Mouse (Mus musculus) G1E (cell line): Measurements from ENCODE around the gene Fndc7. TPM values are rescaled to one million over a fixed set of nuclear protein-coding genes. Genes with fewer than 3 reads are reported as not detected.

Source experiments
- ATAC-seq: 2 replicates; pipeline ENCODE4 v1.8.0; 2016; ENCODE audit warnings: mild to moderate bottlenecking; ENCODE audit not compliant: insufficient number of reproducible peaks, poor library complexity, low FRiP score, severe bottlenecking; ENCODE audit errors: extremely low read depth
- DNase-seq: peaks from one replicate; pipeline ENCODE4 v3.0.0; 2012; ENCODE audit warnings: low spot score
- H3K27me3 ChIP-seq: 2 replicates; pipeline ENCODE4 v1.6.1; 2012; ENCODE audit warnings: mild to moderate bottlenecking, low read length, inconsistent platforms; ENCODE audit not compliant: insufficient read depth
- H3K36me3 ChIP-seq: replicated peaks from 2 replicates; pipeline ENCODE3; 2012; ENCODE audit warnings: mild to moderate bottlenecking, inconsistent platforms
- H3K4me1 ChIP-seq: 2 replicates; pipeline ENCODE4 v1.6.1; 2012; ENCODE audit warnings: low read depth, low read length, inconsistent platforms, mixed read lengths; ENCODE audit not compliant: insufficient read depth
- H3K4me3 ChIP-seq: 2 replicates; pipeline ENCODE4 v1.5.1; 2012; ENCODE audit warnings: low read depth, mild to moderate bottlenecking, inconsistent platforms, low read length, moderate library complexity, mixed read lengths
- H3K9me3 ChIP-seq: replicated peaks from 2 replicates; pipeline ENCODE4 v1.6.1; 2012; ENCODE audit warnings: inconsistent platforms
- CTCF ChIP-seq: IDR thresholded peaks from 2 replicates; pipeline ENCODE4 v1.5.1; 2012; ENCODE audit warnings: low read depth, low read length, inconsistent platforms, mixed read lengths
- GATA1 ChIP-seq: IDR thresholded peaks from 2 replicates; pipeline ENCODE4 v1.6.1; 2012; ENCODE audit warnings: borderline replicate concordance, low read length, inconsistent platforms, mixed read lengths
- GATA2 ChIP-seq: IDR thresholded peaks from 2 replicates; pipeline ENCODE4 v1.6.1; 2012; ENCODE audit warnings: low read depth, low read length, inconsistent platforms, borderline replicate concordance
- POLR2AphosphoS5 ChIP-seq: IDR thresholded peaks from 2 replicates; pipeline ENCODE4 v1.6.1; 2012; ENCODE audit warnings: low read depth, low read length, inconsistent platforms; ENCODE audit not compliant: insufficient replicate concordance
- TAL1 ChIP-seq: conservative IDR thresholded peaks from 2 replicates; pipeline ENCODE4 v1.6.1; 2012; ENCODE audit warnings: low read depth, low read length, inconsistent platforms, mixed read lengths
- polyA plus RNA-seq: library from polyadenylated mRNA; stranded (reverse); fragments of >175 nt; gene quantifications from 2 replicates; pipeline ENCODE4 v1.2.3, GENCODE M21; 2012
- total RNA-seq, 2 experiments: library from RNA; stranded (forward) in 1 of 2; stranded (reverse) in 1 of 2; fragments of 200-1000 nt in 1 of 2; fragments of >200 nt in 1 of 2; fragmentation: Nextera tagmentation in 1 of 2; gene quantifications; 2 replicates each; pipeline ENCODE4 v1.2.3; 2014 to 2017

The Fndc7 gene
- total and polyA plus RNA-seq, 3 experiments = 0.16 TPM; not detected in 2

DNA sequence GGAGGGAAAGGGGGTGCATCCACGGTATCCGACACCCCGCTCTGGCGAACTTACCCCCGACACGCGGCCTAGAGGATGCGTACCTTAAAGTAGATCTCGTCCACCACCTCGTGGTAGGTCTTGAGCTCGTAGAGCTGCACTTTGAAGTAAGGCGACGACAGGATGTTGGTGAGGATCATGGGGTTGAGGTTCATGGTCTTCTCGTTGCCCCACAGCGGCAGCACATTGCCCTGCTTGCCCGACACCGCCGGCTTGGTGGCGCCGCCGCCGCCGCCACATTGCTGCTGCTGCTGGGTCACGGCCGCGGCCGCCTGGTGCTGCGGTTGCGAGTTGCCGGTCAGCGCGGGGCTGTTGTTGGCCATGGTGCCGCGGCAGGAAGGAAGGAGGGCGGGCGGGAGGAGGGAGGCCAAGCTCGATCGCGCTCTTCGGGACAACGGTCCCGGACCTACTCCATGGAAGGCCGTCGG lies 21.3 kb upstream of the Fndc7 start:
- Histone ChIP-seq H3K27me3 (no peaks in the 10 kb centered on the region), H3K4me3 (peak overlapping the region; percentile 93), H3K4me1 (peaks cover 16% of the 10 kb centered on the region), H3K9me3 (no peaks in the 10 kb centered on the region), H3K36me3 (peaks cover 32% of the 10 kb centered on the region)
- TF ChIP-seq TAL1 = no peak
- no peak for TF ChIP-seq GATA2
- no peak for TF ChIP-seq CTCF
- no peak for TF ChIP-seq GATA1
- no peak for TF ChIP-seq POLR2AphosphoS5
- peak; percentile 42 for ATAC-seq
- DNase-seq = peak; percentile 35

DNA sequence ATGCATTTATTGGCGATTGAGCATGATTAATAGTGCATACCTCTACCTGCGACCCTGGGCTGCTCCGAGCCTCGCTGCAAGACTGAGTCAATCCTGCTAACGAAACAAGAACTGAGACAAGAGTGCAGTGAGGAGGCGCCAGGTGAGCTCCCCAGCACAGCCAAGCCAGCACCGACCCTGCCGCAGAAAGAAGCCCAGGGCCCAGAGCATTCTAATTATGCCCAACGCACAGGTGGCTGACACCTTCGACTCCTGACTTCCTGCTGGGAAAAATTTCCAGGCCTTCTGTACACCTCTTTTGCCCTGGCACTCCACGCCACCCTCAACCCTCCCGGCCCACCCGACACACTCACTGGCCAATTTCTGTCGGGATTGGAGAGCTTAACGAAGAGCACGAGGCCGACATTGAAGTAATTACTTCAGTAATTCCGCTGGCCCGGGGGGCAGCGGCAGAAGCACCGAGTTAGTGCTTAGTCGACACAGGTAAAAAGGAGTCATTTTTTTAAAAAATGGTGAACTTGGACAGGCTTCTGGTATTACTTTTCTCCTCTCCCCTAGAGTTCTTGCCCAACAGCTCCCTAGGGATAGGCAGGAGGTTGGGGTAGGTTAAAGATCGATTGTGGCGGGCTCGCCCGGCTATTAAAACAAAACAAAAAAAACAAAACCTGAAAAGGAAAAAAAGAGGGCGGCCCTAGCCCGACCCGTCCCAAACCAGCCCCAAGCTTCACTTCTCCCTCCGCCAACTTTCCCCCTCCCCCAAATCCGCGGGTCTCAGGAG lies 20.7 kb upstream of the Fndc7 start:
- ATAC-seq = no peak
- no peak for DNase-seq
- H3K9me3 ChIP-seq = no peaks in the 10 kb centered on the region
- H3K4me3 ChIP-seq = peak overlapping the region; percentile 93
- TF ChIP-seq GATA1 = no peak
- no peak for TF ChIP-seq POLR2AphosphoS5
- TF ChIP-seq GATA2 = no peak
- TF ChIP-seq TAL1 = no peak
- TF ChIP-seq CTCF = no peak
- peaks cover 39% of the 10 kb centered on the region for H3K36me3 ChIP-seq
- no peaks in the 10 kb centered on the region for H3K27me3 ChIP-seq
- H3K4me1 ChIP-seq = peaks cover 18% of the 10 kb centered on the region

DNA sequence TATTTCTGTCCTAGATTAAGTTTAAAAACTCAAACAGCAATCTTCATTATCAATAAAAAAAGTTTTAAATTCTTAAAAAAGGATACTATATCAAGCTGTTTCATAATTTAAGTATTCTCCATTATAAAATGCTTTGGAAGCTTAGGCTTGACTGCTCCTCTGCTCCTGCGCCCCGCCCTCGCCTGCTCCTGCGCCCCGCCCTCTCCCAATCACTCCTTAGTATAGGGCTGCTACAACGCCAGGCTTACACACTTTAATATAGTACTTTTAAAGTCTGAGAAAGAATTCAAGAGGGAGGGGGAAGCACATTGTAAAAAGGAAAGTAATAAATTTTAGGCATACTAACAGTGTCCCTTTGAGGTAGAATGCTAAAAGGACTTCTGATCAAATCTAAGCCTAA lies 13.1 kb upstream of the Fndc7 start:
- Histone ChIP-seq H3K4me3 (no peak overlapping the region), H3K4me1 (peaks cover 9% of the 10 kb centered on the region; the same call in 1 of the 2 replicates), H3K27me3 (0 out of 2 replicates have a peak, but pooled peaks cover 2% of the 10 kb centered on the region), H3K36me3 (peaks cover 76% of the 10 kb centered on the region), H3K9me3 (peaks cover 6% of the 10 kb centered on the region)
- DNase-seq (no peak), ATAC-seq (no peak)
- TF ChIP-seq TAL1 = no peak
- TF ChIP-seq GATA2 = no peak
- no peak for TF ChIP-seq CTCF
- TF ChIP-seq GATA1 = no peak
- no peak for TF ChIP-seq POLR2AphosphoS5

DNA sequence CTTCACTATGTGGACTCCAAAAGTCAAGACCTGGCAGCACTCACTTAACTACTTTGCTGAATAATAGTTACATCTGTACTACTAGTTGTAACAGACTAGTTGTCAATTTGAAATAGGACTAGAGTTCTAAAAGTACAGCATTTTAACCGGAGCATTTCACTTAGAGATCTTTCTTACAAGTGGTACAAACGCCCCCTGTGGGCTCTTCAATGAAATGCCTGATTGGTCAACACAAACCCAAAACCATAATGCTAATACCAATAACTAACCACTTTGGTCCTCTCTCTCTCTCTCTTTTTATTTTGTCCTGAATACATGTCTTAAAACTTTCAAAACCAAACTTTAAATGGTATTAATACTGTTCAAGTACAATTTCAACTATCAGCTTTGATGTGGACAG lies 12.2 kb upstream of the Fndc7 start:
- TF ChIP-seq TAL1 (no peak), POLR2AphosphoS5 (no peak), GATA2 (no peak), CTCF (no peak), GATA1 (no peak)
- DNase-seq = no peak
- H3K36me3 ChIP-seq = peaks cover 67% of the 10 kb centered on the region

DNA sequence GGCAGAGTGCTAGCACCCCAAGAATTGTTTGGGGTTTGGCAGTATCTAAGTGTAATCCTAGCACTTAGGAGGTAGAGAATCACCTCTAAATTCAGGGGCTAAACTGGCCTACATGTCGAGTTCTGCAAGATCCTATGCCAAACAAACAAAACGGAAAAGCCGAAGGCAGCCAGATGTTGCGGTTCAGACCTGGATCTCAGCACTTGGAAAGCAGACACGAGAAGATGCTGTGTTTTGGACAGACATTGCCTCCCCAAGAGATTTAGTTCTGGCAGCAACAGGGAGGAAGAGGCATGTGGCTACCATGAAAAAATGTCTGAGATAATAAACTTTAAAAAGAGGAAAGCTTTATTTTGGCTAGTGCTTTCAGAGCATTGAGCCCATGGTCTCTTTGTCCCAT lies 10.9 kb upstream of the Fndc7 start:
- Histone ChIP-seq H3K9me3 (peaks cover 6% of the 10 kb centered on the region), H3K4me3 (no peak overlapping the region), H3K36me3 (peaks cover 54% of the 10 kb centered on the region), H3K4me1 (peaks cover 6% of the 10 kb centered on the region; the same call in 1 of the 2 replicates), H3K27me3 (0 out of 2 replicates have a peak, but pooled peaks cover 2% of the 10 kb centered on the region)
- no peak for ATAC-seq
- TF ChIP-seq GATA1 = no peak
- no peak for TF ChIP-seq GATA2
- TF ChIP-seq POLR2AphosphoS5 = no peak
- no peak for TF ChIP-seq CTCF
- TF ChIP-seq TAL1 = no peak
- no peak for DNase-seq

More for the DNA sequence above, 12.2 kb upstream of the Fndc7 start:
- H3K4me1 ChIP-seq = peaks cover 8% of the 10 kb centered on the region; the same call in 1 of the 2 replicates
- peaks cover 6% of the 10 kb centered on the region for H3K9me3 ChIP-seq
- no peak for ATAC-seq
- 0 out of 2 replicates have a peak, but pooled peaks cover 2% of the 10 kb centered on the region for H3K27me3 ChIP-seq
- H3K4me3 ChIP-seq = no peak overlapping the region

DNA sequence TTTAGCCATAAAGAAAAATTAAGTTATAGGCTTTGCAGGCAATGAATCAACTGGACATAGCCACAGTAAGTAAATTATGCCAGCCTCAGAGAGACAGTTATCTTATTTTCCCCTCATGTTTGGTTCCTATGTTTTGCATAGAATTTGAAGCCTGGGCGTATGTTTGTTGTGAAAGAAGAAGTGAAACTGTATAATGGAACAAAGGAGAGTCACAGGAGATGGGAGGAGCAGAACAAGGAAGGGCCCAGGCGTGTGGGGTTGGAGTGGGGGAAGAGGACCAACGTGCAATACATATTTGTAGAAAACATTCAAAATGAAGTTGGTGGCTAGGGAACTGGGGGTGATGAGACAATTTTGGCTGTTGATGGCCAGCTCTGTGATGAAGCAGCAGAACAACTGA lies 10.3 kb upstream of the Fndc7 start:
- peaks cover 6% of the 10 kb centered on the region; the same call in 1 of the 2 replicates for H3K4me1 ChIP-seq
- TF ChIP-seq POLR2AphosphoS5 (no peak), GATA2 (no peak), TAL1 (no peak), CTCF (no peak), GATA1 (no peak)
- peaks cover 50% of the 10 kb centered on the region for H3K36me3 ChIP-seq
- H3K4me3 ChIP-seq = no peak overlapping the region
- peaks cover 6% of the 10 kb centered on the region for H3K9me3 ChIP-seq
- no peak for ATAC-seq
- 0 out of 2 replicates have a peak, but pooled peaks cover 2% of the 10 kb centered on the region for H3K27me3 ChIP-seq
- DNase-seq = no peak
